Mouse (Mus musculus) kidney, postnatal 36 days (tissue): Measurements from ENCODE around the gene Pan3.

Source experiments
- DNase-seq, 2 experiments: peaks; one replicate each; pipeline ENCODE4 v3.0.0; 2021 to 2022; ENCODE audit warnings: mixed read lengths in 2 of 2

Gene Pan3

DNA sequence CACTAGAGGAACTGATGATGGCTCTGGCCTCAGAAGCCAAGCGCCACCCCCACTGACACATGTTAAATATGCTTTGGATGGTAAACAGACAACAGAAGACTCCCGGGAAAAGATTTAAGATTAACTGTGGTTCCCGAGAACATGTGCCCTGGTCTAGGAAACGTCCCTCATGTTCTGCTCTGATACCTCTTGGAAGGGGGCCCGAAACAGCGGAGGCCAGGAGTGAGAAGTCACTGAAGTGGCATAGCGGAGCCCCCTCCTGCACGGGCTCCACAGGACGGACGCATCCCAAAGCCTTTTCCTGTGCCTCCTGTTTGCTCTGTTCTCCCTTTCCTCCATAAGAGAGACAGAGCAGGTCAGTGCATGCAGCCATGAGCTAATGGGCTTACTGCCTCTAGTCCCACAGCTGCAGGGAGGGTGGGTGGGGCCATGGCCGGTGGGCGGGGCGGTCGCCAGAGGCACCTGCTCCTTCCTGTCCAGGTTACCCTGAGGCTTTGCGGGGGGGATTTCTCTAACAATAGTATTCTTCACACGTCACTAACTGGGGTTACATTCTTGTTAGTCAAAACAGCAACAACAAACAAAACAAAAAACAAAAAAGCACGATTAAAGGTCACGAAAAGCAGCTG lies 133.7 kb downstream of the Pan3 start:
- DNase-seq = peak; percentile 47 to 72

DNA sequence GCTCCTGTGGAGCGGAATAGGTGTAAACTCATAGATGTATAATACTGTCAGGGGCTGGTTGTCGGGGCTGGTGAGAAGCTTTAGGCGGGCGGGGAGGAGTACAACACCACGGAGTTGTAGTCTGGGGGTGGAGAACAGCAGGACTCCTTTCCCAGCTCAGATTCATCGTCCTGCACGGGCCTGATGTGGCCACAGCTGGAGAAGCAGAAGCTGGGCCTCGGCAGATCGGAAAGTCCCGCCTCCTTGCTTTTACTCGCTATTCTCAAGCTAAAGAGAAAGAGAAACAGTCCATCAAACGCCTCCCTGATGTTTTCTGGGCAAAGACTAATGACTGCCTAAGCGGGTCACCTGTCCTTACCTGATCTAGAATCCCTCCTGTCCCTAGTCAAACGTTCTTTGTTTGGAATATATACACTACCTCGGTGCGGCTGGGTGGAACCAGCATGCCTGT lies 134.2 kb downstream of the Pan3 start:
- DNase-seq = peak in 1 of 2 experiments; percentile 33

DNA sequence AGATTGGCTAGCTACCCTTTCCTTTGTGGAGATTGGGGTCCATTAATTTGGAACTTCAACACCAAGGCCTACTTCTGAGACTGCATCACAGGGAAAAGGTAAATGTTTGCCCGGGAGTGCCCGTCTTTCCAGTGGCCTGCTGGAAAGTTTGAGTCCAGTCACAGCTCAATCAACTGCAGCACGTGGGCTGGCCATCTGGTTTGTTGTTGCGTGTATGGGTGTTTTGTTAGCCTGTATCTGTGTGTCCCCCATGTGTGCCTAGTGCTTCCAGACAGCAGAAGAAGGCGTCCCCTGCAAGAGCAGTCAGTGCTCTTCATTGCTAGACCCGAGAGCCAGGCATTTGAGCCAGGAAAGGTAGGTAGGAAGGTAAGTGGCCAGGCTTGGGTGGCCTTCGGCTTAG lies 135.5 kb downstream of the Pan3 start:
- no peak for DNase-seq

- DNase-seq = no peak
These were observed 136.4 kb downstream of the Pan3 start for GRCm38 (mm10) chr5:147566335-147566734.

DNA sequence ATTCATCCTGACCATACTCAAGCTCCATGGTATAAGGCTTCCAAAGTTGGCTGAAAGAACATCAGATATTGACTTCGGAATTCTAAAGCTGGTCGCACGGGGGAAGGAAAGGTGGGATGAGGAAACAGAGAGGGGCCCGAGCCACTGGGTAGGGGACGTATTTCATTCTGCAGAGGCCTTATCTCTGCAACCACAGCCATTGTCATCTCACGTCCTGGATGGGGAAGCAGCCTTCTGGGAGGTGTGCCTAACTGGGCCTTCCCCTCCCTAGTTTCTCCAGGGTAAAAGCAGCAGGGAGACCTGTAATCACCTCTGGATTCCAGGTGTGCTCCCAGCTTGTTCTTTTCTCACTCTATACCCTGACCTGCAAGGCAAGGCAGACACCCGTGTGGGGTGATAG lies 142.7 kb downstream of the Pan3 start:
- no peak for DNase-seq

- no peak for DNase-seq
These were observed 143.6 kb downstream of the Pan3 start for GRCm38 (mm10) chr5:147573555-147573954.

DNA sequence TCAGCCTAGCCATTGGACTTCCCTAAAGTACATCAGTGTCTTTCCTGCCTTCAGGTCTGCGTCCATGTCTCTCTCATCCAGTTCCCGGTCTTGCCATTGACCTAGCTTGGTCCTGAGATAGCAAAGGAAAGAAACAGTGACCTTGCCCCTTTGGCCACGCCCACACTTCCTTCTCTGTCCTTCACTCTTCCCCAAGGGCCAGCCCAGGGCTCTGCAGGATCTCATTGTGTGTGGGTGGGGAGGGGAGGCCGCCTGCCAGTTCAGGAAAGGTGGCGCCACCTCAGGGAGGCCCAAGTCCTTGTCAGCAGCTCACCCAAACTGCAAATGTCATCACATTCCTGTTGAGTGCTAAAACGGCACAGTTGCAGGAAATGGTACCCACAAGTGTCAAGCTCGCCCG lies 144.6 kb downstream of the Pan3 start:
- peak; percentile 78 to 83 for DNase-seq

DNA sequence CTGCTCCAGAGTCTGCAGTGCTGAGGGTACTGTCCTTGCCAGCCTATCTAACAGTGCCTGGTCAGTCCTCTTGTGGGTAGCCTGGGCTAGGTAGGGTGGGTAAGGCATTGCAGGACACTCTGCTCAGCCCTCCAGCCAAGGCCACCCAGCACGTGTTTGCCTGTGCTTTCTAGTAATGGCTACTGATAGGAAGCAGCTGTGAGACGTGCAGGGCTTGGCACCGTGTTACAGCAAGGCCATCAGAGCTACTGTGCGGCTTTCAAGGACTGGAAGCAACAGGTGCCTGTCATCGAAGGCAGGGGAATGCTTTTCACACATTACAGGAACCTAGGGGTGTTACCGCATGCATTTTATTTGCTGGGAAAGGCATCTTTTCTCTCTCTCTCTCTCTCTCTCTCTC lies 147.0 kb downstream of the Pan3 start:
- DNase-seq = no peak

DNA sequence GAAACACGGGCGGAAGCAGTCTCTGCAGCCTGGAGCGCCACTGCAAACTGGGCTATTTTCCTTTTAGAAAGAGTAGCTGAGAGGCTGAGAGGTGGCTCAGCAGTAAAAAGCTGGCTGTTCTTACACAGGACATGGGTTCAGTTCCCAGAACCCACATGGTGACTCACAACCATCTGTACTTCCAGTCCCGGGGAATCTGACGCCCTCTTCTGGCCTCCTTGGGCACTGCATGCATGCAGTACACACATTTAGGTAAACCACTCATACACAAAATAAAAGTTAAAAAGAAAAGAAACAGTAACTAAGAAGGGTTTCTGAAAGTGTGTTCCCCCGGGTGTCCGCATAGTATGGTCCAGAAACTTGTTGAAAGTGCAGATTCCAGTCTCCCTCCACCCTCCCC lies 149.2 kb downstream of the Pan3 start:
- no peak for DNase-seq

- peak in 1 of 2 experiments; percentile 60 for DNase-seq
These were observed 149.7 kb downstream of the Pan3 start for GRCm38 (mm10) chr5:147579691-147580090.

GRCm38 (mm10) chr5:147580181-147580580 lies 150.2 kb downstream of the Pan3 start:
- peak; percentile 37 to 65 for DNase-seq

GRCm38 (mm10) chr5:147583702-147584298 lies 153.8 kb downstream of the Pan3 start:
- DNase-seq = peak; percentile 78 to 94

- DNase-seq = peak; percentile 47 to 62
These were observed 154.7 kb downstream of the Pan3 start for GRCm38 (mm10) chr5:147584648-147585047.

- DNase-seq = peak in 1 of 2 experiments; percentile 29
These were observed 155.1 kb downstream of the Pan3 start for GRCm38 (mm10) chr5:147585070-147585469.

GRCm38 (mm10) chr5:147589814-147590213 lies 159.9 kb downstream of the Pan3 start:
- peak; percentile 39 to 46 for DNase-seq

DNA sequence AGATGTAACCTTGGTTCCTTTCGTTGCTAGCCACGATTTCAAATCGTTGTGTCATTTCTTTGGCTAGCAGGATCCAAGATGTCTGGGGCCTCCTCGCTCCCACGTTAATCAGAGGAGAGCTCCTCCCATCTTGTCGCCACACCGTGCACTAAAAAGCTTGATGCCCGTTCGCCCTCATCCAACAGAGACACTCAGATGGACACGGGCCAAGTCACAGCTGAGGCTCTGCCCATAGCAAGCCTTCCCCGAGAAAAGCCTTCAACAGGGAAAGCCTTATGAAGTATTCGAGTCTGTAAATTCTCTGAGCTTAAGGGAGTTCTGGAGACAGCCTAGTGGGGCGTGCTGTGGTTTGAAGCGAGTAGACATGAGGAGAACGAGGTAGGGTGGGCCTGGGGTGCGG lies 167.9 kb downstream of the Pan3 start:
- no peak for DNase-seq
